Mouse (Mus musculus) cerebellum, postnatal 10 days (tissue): ENCODE results near the gene 2410004B18Rik.

Experiments
- DNase-seq, 2 experiments: peaks; one replicate each; pipeline ENCODE4 v3.0.0; 2021; ENCODE audit warnings: mixed read lengths in 2 of 2

2410004B18Rik gene

GRCm38 (mm10) chr3:145929525-145930400 lies 8.1 kb upstream of the 2410004B18Rik start:
- DNase-seq: no peak

GRCm38 (mm10) chr3:145933845-145934244 lies 4.0 kb upstream of the 2410004B18Rik start:
- no peak for DNase-seq

DNA sequence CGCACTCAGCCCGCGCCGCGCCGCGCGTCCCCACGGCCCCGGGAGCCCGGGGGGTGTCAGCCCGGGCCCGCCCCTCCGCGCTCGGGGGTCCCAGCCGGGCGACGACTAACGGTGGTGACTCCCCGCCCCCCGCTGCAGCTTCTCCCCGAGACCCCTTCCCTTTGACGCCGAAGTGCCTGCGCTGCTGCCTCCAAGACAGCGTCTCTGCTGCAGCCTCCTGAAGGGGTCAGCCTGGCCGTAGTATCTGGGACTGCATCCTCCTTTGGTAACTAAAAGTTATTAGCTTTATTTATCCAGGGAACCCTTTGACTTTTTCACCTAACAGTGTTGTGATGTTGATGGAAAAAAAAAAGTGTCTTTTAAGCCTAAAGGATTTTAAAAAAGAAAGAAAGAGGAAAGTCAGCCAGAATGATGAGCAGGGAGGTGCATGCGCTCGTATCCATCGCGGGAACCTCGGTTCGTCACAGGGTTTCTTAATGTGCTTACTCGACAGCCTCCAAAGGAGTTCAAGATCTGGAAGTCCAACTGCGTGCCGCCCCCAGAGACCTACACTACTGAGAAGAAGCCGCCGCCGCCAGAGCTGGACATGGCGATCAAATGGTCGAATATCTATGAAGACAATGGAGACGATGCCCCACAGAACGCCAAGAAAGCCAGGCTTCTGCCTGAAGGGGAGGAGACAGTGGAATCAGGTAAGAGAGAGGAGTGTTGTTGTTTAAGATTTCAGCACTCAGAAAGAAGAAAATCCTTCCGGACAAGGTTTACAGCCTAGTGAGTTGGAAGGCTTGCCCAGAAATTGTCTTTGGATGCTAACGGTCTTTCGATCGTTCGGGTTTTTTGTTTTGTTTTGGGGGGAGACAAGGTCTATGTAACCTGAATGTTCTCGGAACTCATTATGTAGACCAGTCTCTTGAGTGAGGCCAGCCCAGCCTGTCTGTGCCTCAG lies 863 bp downstream of the 2410004B18Rik start:
- peak; percentile 48 to 55 for DNase-seq

DNA sequence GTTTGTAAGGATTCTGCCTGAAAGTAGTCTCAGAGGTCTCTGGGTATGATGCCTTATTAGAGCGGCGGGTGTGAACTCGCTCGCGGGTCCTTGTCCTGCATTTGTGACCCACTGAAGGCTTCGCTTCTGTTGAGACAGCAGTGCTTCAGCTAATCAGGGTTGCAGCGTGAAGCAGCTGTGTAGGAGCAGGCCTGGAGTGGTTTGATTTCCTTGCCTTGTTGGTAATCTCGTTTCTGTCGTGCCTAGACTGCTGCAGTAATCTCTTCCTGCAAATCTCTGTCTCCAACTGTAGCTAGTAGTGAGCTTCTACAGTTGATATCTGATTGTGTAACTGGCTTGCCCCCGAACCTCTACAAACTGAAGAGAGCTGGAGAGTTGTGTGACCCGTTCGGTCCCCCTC lies 1.6 kb downstream of the 2410004B18Rik start:
- DNase-seq: no peak

DNA sequence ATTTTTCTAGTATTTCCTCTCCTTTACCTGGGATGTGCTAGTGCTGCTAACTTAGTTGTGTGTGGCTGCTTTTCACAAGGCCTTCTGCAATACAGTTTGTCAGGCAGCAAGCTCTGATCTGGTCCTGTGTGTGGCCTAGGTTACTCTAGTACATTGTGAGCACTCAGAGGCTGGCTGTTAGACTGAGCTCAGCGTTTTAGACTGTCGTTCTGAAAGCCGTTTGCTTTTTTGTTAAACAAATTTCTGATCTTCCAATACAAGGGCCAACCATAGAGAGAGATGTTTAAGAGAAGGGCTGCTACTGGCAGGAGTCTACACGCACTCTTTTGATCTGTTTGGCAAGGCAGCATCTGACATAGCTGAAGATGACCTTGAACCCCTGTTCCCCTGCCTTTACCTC lies 2.2 kb downstream of the 2410004B18Rik start:
- no peak for DNase-seq

- peak; percentile 80 to 81 for DNase-seq
Observed at GRCm38 (mm10) chr3:145941971-145942370, 4.2 kb downstream of the 2410004B18Rik start.

GRCm38 (mm10) chr3:145944348-145944747 lies 6.5 kb downstream of the 2410004B18Rik start:
- no peak for DNase-seq

DNA sequence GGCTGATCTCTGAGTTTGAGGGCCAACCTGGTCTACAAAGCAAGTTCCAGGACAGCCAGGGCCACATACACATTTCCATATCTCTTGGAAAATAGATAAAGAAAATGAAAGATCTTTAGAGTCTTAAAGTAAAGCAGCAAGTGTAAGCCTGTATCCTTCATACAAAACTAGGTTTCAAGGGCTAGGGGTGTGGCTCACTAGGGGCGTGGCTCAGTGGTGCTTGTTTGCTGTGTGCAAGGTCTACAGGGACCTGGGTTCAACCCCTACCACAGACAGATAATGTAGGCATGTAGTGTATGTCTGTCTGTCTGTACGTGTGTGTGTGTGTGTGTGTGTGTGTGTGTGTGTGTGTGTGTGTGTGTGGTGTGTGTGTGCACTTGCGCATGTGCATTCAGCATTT lies 8.1 kb downstream of the 2410004B18Rik start:
- DNase-seq: no peak

DNA sequence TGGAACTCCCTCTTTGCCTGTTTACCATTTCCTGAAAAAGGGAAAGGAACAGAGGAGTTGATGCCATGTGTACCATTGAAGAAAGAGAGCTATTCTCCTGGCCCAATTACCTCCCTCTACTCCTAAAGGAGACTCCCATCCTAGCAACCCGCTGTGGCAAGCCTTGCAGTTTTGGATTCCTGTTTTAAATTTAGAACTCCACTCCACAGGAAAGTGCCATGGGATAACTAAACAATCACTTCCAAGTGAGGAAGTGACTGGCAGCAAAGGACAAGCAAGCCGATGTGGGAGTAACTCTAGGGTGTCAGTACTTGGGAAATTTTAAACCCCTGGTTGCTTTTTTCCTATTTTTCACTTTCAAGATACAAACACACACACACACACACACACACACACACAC lies 8.8 kb downstream of the 2410004B18Rik start:
- DNase-seq: no peak

- no peak for DNase-seq
Observed at GRCm38 (mm10) chr3:145947539-145948204, 9.9 kb downstream of the 2410004B18Rik start.

DNA sequence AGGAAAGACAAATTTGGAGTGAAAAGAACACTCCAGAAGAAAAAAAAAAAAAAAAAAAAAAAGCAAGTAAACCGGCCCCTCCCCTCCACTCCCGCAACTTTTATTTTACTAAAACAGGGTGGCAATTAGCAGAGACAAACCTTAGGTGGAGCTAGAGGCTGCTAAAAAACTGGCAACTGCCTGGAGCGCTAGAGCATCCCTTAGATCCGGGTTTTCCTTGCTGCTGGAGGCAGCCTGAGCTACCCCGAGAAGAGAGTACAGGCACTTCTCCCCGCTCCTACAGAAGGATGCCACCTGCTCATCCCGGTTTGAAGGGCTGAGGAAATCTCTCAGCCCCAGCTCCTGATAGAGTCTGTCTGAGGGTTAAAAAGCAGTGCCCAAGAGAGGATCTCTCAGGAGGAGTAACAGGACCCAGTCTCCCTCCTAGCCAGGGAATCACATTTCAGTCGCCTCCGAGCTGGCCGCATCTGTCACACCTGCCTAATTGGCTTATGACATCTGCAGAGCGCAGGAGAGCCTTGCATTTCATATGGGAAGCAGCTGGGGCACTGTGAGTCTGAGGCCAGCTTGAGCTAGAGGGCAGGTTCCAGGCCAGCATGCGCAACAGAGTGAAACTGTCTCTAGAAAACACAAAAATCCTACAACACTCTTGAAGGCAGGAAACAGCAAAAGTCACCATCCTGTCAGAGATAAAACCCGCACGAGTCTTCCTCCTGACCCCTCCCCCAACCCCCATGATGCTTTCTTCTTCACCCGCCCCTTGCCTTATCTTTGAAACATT lies 12.4 kb downstream of the 2410004B18Rik start:
- DNase-seq: peak; percentile 63 to 68

GRCm38 (mm10) chr3:145950815-145951130 lies 13.0 kb downstream of the 2410004B18Rik start:
- no peak for DNase-seq

GRCm38 (mm10) chr3:145951287-145952165 lies 13.7 kb downstream of the 2410004B18Rik start:
- DNase-seq: no peak

GRCm38 (mm10) chr3:145952945-145953344 lies 15.1 kb downstream of the 2410004B18Rik start:
- DNase-seq: no peak

DNA sequence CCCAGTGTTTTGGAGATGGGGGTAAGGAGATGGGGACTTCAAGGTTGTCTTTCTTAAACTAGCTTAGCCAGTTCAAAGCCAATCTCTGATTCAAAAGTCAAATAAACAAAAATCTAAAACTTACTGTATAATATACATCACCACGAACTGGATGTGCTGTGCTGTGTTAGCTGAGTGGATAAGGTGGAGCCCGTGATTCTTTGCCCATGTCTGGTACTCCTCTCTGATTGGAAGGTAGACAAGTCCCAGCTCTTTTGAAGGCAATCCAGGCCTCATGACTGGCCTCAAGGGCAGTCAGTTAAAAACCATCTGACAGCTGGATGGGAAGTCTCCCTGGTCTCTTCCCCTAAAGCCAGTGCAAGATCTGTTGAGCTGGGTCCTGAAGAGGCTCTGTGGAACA lies 15.6 kb downstream of the 2410004B18Rik start:
- DNase-seq: no peak

DNA sequence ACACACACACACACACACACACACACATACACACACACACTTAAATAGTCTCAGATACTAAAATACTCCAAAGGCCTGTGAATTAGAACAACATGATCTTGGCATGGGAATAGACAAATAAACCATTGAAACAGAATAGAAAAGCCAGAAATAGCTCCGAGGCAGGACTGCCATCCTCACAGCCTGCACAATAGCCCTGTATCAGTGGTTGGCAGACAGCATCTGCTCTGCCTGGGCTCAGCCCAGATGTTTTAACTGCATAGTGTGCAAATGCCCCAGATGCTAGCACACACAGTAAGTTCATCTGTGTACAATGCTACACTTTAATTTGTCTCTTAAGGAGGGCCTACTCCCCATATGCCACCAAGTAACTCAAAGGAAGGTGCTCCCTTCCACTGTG lies 22.0 kb downstream of the 2410004B18Rik start:
- DNase-seq: no peak

GRCm38 (mm10) chr3:145962411-145962810 lies 24.6 kb downstream of the 2410004B18Rik start:
- DNase-seq: no peak

GRCm38 (mm10) chr3:145963101-145964017 lies 25.5 kb downstream of the 2410004B18Rik start:
- no peak for DNase-seq

DNA sequence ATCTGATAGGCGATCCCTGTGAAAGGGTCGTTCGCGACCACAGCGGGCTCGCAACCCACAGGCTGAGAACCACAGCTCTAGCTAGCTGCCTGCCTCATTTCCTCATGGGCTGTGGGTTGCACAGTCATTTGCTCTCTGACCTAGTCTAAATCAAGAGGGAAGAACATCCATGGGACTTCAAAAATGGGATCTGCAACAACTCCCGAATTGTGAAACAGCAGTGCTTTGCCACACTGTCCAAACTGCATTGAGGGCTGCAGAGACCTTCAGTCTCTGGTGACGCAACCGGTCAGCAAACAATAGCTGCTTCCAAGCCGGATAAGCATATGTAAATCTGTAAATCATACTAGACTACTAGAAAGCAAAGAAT lies 26.2 kb downstream of the 2410004B18Rik start:
- no peak for DNase-seq

DNA sequence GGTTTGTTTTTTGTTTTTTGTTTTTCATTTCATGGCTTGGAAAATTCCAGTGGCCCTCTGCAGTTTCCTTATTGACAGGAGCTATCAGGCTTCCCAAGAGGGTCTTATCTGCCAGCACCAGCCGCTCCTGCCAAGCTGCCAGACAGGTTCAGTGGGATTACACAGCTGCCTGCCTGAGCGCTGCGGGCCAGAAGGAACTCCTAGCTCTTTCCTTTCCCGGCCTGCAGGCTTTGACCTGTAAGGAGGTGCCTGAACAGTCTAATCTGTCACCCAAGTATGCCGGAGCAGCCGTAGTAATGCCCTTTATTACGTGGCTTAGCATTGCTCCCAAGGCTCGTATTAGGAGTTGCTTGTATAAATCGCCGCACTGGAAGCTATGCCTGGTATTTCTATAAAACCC lies 26.7 kb downstream of the 2410004B18Rik start:
- DNase-seq: no peak
